Mouse (Mus musculus): ENCODE measurements around the gene Nop58. TPM values are rescaled to one million over a fixed set of nuclear protein-coding genes. Genes with fewer than 3 reads are reported as not detected.
"Not testable (repeated sequence)": the region's sequence is repeated elsewhere in the genome, so short reads cannot be mapped to it uniquely, and the experiment has no call there.

Nop58 gene
- polyA plus RNA-seq (2015; fragmentation: Nextera tagmentation; extraction: Ambion mirVana): 127 and 158 TPM in 2 replicates

DNA sequence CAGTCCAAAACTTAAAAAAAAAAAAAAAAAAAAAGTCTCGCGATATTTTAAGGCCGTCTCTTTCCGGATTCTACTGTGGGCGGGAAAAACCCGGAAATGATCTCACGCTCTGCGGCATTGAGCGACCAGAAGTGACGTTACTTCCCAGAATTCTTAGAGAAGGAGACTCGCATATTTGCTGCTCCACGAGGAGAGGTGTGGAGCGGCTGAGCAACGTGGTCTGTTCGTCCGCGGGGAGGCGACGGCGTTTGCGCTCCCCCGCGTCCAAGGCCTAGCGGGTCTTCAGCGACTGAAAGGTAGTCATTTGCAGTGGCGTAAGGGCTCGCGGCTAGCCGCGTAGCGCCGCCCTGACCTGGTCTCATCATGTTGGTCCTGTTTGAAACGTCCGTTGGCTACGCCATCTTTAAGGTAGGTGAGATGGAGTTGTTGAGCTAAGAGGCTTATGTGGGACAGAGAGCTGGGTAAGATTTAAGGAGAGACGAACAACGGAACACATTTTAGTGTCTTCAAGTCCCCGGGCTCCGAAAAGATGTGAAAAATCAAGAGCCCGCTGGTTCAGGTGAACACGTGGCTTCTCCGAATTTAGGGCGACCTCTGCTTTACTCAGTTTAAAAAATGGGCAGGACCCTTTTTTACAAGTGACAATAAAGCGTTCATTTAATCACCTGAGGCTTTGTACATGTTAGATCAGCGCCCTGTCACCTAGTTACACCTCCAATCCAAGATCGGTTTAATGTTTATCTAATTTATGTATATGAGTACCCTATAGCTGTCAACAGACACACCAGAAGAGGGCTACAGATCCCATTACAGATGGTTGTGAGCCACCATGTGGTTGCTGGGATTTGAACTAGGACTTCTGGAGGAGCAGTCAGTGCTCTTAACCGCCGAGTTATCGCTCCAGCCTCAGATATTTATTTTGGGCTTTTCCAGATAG, at the start of gene Nop58:
Gene Nop58, plus strand, starts transcription at position 153 of the 937 bp plus-strand sequence.
- Histone ChIP-seq H3K4me2 (ENCODE audit: low read depth, low read length) (peak within 1 kb of the TSS; percentile 90), H3K36me3 (ENCODE audit: control insufficient read depth, insufficient read depth) (peaks cover 5% of the 10 kb centered on the region), H3K27me3 (ENCODE audit: control insufficient read depth, insufficient read depth, low read length) (no peaks in the 10 kb centered on the region; the same call in 1 of the 2 replicates), H3K4me3 (ENCODE audit: low read length) (peak within 1 kb of the TSS; percentile 81), H3K27ac (ENCODE audit: low read length) (peak within 1 kb of the TSS; percentile 90), H3K9me3 (replicated peaks; ENCODE audit: control insufficient read depth, low read length) (no peaks in the 10 kb centered on the region), H3K4me1 (ENCODE audit: control insufficient read depth, insufficient read depth, low read length) (peaks cover 16% of the 10 kb centered on the region), H3K9ac (ENCODE audit: low read length) (peak within 1 kb of the TSS; percentile 83)
- under 1% methylated on average over 49 of the region's 49 CpGs for WGBS
- peak; percentile 95 for ATAC-seq (replicated peaks; ENCODE audit: extremely low read depth, insufficient read depth, low FRiP score)

DNA sequence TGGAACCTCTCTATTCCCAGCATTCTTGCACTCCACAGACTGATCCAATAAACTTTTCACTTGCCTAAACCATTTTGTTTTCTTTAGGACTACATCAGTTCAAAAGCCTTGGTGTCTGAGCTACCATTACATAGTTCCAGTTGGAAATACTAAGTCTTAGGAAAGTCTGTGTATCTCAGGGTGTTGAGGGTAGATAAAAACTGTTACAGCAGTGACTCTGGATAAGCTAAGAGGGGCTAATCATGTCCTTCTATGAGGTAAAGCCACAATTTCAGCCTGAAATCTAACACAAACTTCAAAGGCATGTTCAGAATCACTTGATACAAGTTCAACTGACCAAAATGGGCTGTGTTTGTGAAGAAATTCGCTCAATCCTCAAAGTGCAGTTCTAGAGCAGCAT, 48.4 kb upstream of the Nop58 start:
- WGBS: 67% methylated on average over 1 of the region's 1 CpGs
- H3K27me3 ChIP-seq (ENCODE audit: control insufficient read depth, insufficient read depth, low read length): no peaks in the 10 kb centered on the region
- H3K27ac ChIP-seq (ENCODE audit: low read length): no peak overlapping the region
- H3K4me2 ChIP-seq (ENCODE audit: low read depth, low read length): no peak overlapping the region
- H3K36me3 ChIP-seq (ENCODE audit: control insufficient read depth, insufficient read depth): no peaks in the 10 kb centered on the region; the same call in 1 of the 2 replicates
- H3K4me3 ChIP-seq (ENCODE audit: low read length): no peak overlapping the region
- H3K9ac ChIP-seq (ENCODE audit: low read length): no peak overlapping the region
- H3K9me3 ChIP-seq (replicated peaks; ENCODE audit: control insufficient read depth, low read length): no peaks in the 10 kb centered on the region
- H3K4me1 ChIP-seq (ENCODE audit: control insufficient read depth, insufficient read depth, low read length): 0 out of 2 replicates have a peak, but pooled peaks cover 2% of the 10 kb centered on the region
- ATAC-seq (replicated peaks; ENCODE audit: extremely low read depth, insufficient read depth, low FRiP score): no peak

- Histone ChIP-seq H3K4me1 (ENCODE audit: control insufficient read depth, insufficient read depth, low read length) (no peaks in the 10 kb centered on the region), H3K9me3 (replicated peaks; ENCODE audit: control insufficient read depth, low read length) (no peaks in the 10 kb centered on the region), H3K4me2 (ENCODE audit: low read depth, low read length) (no peak overlapping the region), H3K27me3 (ENCODE audit: control insufficient read depth, insufficient read depth, low read length) (no peaks in the 10 kb centered on the region), H3K4me3 (ENCODE audit: low read length) (no peak overlapping the region), H3K9ac (ENCODE audit: low read length) (no peak overlapping the region), H3K27ac (ENCODE audit: low read length) (no peak overlapping the region), H3K36me3 (ENCODE audit: control insufficient read depth, insufficient read depth) (peaks cover 5% of the 10 kb centered on the region; the same call in 1 of the 2 replicates)
- 78% methylated on average over 3 of the region's 3 CpGs for WGBS
- ATAC-seq (replicated peaks; ENCODE audit: extremely low read depth, insufficient read depth, low FRiP score): no peak
Measured at GRCm38 (mm10) chr1:59638371-59638770, 46.4 kb upstream of the Nop58 start.

DNA sequence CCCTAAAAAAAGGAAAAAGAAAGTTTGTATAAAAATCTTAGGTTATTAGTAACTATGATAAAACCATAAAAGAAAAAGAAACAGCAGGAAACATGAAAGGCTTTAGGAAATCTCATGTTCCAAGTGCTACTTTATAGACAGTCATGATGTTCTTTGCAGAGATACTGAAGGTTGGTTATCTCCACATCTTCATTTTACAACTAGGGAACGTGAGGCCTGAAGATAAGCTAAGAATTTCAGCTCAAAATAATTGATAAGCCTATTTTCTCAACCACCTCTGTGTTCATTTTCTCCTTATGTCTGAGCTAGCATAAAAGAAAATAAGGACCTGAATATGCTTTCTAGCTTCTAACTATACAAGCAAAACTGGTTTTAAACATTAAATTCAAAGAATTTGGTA, 42.3 kb upstream of the Nop58 start:
- WGBS: 42% methylated on average over 1 of the region's 1 CpGs
- Histone ChIP-seq H3K4me2 (ENCODE audit: low read depth, low read length) (no peak overlapping the region), H3K36me3 (ENCODE audit: control insufficient read depth, insufficient read depth) (peaks cover 14% of the 10 kb centered on the region; the same call in 1 of the 2 replicates), H3K4me1 (ENCODE audit: control insufficient read depth, insufficient read depth, low read length) (no peaks in the 10 kb centered on the region), H3K9me3 (replicated peaks; ENCODE audit: control insufficient read depth, low read length) (no peaks in the 10 kb centered on the region), H3K27me3 (ENCODE audit: control insufficient read depth, insufficient read depth, low read length) (no peaks in the 10 kb centered on the region), H3K27ac (ENCODE audit: low read length) (no peak overlapping the region), H3K9ac (ENCODE audit: low read length) (no peak overlapping the region), H3K4me3 (ENCODE audit: low read length) (no peak overlapping the region)
- no peak for ATAC-seq (replicated peaks; ENCODE audit: extremely low read depth, insufficient read depth, low FRiP score)

DNA sequence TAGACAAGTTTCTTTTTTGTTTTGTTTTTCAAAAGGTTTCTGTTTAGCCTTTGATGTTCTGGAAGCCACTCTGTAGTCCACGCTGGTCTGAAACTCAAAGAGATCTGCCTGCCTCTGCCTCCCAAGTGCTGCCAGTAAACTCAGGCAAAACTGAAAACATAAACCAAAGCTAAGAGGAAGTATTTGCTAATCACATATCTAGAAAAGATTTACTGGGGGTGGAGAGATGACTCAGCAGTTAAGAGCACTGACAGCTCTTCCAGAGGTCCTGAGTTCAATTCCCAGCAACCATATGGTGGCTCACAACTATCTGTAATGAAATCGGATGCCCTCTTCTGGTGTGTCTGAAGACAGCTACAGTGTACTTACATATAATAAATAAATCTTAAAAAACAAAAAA, 38.3 kb upstream of the Nop58 start:
- H3K27me3 ChIP-seq (ENCODE audit: control insufficient read depth, insufficient read depth, low read length); ATAC-seq (replicated peaks; ENCODE audit: extremely low read depth, insufficient read depth, low FRiP score); H3K4me1 ChIP-seq (ENCODE audit: control insufficient read depth, insufficient read depth, low read length); H3K9ac ChIP-seq (ENCODE audit: low read length); H3K9me3 ChIP-seq (replicated peaks; ENCODE audit: control insufficient read depth, low read length); H3K4me3 ChIP-seq (ENCODE audit: low read length); H3K4me2 ChIP-seq (ENCODE audit: low read depth, low read length); H3K27ac ChIP-seq (ENCODE audit: low read length): not testable (repeated sequence)
- WGBS: 87% methylated on average over 2 of the region's 2 CpGs
- H3K36me3 ChIP-seq (ENCODE audit: control insufficient read depth, insufficient read depth): peaks cover 14% of the 10 kb centered on the region

DNA sequence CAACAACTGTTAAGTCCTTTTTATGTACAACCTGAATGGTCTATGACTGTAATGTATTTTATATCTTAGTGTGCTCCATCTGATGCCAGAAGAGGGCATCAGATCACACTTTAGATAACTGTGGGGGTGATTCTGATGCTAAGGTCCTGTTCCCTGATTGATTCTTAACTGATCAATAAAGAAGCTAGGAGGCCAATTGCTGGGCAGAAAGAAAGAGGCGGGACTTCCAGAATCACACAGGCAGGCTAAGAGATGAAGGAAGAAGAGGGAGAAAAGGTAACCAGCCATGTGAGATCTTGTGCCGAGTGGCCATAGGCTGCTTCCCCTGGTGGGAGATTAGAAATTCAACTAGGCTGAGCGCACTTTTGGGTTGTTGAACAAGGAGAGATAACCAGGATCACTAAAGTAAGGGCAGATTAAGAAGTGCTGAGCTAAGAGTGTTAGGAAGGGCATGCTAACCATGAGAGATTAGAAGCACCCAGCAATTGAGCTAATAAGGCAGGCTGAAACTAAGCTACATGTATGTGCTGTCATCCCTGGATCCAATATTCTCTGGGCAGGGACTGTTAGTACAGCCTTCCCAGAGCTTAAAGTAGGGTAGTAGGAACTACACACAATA, 33.5 kb upstream of the Nop58 start:
- no peak for ATAC-seq (replicated peaks; ENCODE audit: extremely low read depth, insufficient read depth, low FRiP score)
- H3K4me1 ChIP-seq (ENCODE audit: control insufficient read depth, insufficient read depth, low read length): no peaks in the 10 kb centered on the region
- no peak overlapping the region for H3K9ac ChIP-seq (ENCODE audit: low read length)
- no peak overlapping the region for H3K27ac ChIP-seq (ENCODE audit: low read length)
- no peak overlapping the region for H3K4me3 ChIP-seq (ENCODE audit: low read length)
- peaks cover 6% of the 10 kb centered on the region for H3K36me3 ChIP-seq (ENCODE audit: control insufficient read depth, insufficient read depth)
- no peaks in the 10 kb centered on the region for H3K27me3 ChIP-seq (ENCODE audit: control insufficient read depth, insufficient read depth, low read length)
- 82% methylated on average over 3 of the region's 3 CpGs for WGBS
- H3K4me2 ChIP-seq (ENCODE audit: low read depth, low read length): no peak overlapping the region
- no peaks in the 10 kb centered on the region for H3K9me3 ChIP-seq (replicated peaks; ENCODE audit: control insufficient read depth, low read length)

DNA sequence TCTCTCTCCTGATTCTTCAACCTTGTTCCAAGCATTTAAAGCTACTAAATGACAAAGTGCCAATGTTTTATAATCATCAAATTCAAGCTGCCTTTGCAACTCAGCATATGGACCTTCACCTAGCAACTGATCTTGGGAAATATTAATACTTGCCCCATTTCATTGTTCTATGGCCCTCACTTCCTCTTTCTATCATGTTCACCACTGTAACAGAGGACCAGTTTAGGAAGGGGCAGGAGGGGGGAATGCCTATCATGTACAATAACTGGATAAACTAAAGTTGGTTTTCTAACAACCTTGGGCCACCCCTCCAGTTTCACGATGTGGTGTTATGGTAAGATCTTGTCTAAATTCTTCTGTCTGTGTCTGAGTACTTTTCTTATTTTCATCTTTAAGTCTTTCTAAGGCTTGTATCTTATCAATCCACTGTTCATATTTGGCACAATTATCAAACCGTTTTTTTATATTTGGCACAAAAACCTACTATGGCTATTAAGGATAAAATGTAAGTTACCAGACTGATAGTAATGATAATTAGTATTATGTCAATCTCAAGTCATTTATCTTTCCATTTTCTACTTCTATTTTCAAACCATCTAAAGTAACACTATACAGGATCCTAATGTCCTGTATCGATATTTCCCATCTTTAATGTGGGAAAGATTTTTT, 31.4 kb upstream of the Nop58 start:
- Histone ChIP-seq H3K9ac (ENCODE audit: low read length) (no peak overlapping the region), H3K27me3 (ENCODE audit: control insufficient read depth, insufficient read depth, low read length) (no peaks in the 10 kb centered on the region), H3K36me3 (ENCODE audit: control insufficient read depth, insufficient read depth) (no peaks in the 10 kb centered on the region; the same call in none of the 2 replicates), H3K4me1 (ENCODE audit: control insufficient read depth, insufficient read depth, low read length) (no peaks in the 10 kb centered on the region), H3K9me3 (replicated peaks; ENCODE audit: control insufficient read depth, low read length) (no peaks in the 10 kb centered on the region), H3K4me3 (ENCODE audit: low read length) (no peak overlapping the region), H3K4me2 (ENCODE audit: low read depth, low read length) (no peak overlapping the region), H3K27ac (ENCODE audit: low read length) (no peak overlapping the region)
- 87% methylated on average over 3 of the region's 3 CpGs for WGBS
- ATAC-seq (replicated peaks; ENCODE audit: extremely low read depth, insufficient read depth, low FRiP score): no peak

GRCm38 (mm10) chr1:59656244-59657171, 28.3 kb upstream of the Nop58 start:
- Histone ChIP-seq H3K4me1 (ENCODE audit: control insufficient read depth, insufficient read depth, low read length) (no peaks in the 10 kb centered on the region), H3K27ac (ENCODE audit: low read length) (no peak overlapping the region), H3K4me3 (ENCODE audit: low read length) (no peak overlapping the region), H3K9me3 (replicated peaks; ENCODE audit: control insufficient read depth, low read length) (no peaks in the 10 kb centered on the region), H3K27me3 (ENCODE audit: control insufficient read depth, insufficient read depth, low read length) (no peaks in the 10 kb centered on the region), H3K4me2 (ENCODE audit: low read depth, low read length) (no peak overlapping the region), H3K9ac (ENCODE audit: low read length) (no peak overlapping the region), H3K36me3 (ENCODE audit: control insufficient read depth, insufficient read depth) (no peaks in the 10 kb centered on the region; the same call in 1 of the 2 replicates)
- 81% methylated on average over 7 of the region's 7 CpGs for WGBS
- no peak for ATAC-seq (replicated peaks; ENCODE audit: extremely low read depth, insufficient read depth, low FRiP score)

Measured in heart, embryonic 16.5 days (tissue).